Mouse (Mus musculus) left cerebral cortex, adult 6 months (tissue): ENCODE measurements around the gene Ddt. TPM values are rescaled to one million over a fixed set of nuclear protein-coding genes. Genes with fewer than 3 reads are reported as not detected.

Source experiments
- long read RNA-seq, 2 experiments: library from polyadenylated mRNA; unstranded; transcript quantifications; one replicate each; pipeline ENCODE4 v2.0.0; 2019 to 2020
- polyA plus RNA-seq: library from polyadenylated mRNA; unstranded; fragments of <200 nt; fragmentation: Nextera tagmentation; gene quantifications from 2 replicates; pipeline ENCODE4 v1.2.3, GENCODE M21; 2021

Gene Ddt
- polyA plus RNA-seq, result 192 and 230 TPM in 2 replicates
- long read RNA-seq, experiment 1, transcript Ddt-201 (3 exons, 649 nt), result major isoform, 22 of 22 reads
- long read RNA-seq, experiment 1, partial matches to known transcripts, result 0 of 22 reads
- long read RNA-seq, experiment 1, other reads (novel, unspliced or antisense), result 0 of 22 reads
- long read RNA-seq, experiment 2, transcript Ddt-201 (3 exons, 649 nt), result major isoform, 120 of 123 reads
- long read RNA-seq, experiment 2, partial matches to known transcripts, result 0 of 123 reads
- long read RNA-seq, experiment 2, other reads (novel, unspliced or antisense), result 0 of 123 reads

GRCm38 (mm10) chr10:75772795-75773664 is at the start of gene Ddt:
Gene Ddt, minus strand, starts transcription at chr10:75773414.

GRCm38 (mm10) chr10:75822443-75822842 is 49.2 kb upstream of the Ddt start, which contains the start of gene Gstt4:
Gene Gstt4, minus strand, starts transcription at chr10:75822543.

DNA sequence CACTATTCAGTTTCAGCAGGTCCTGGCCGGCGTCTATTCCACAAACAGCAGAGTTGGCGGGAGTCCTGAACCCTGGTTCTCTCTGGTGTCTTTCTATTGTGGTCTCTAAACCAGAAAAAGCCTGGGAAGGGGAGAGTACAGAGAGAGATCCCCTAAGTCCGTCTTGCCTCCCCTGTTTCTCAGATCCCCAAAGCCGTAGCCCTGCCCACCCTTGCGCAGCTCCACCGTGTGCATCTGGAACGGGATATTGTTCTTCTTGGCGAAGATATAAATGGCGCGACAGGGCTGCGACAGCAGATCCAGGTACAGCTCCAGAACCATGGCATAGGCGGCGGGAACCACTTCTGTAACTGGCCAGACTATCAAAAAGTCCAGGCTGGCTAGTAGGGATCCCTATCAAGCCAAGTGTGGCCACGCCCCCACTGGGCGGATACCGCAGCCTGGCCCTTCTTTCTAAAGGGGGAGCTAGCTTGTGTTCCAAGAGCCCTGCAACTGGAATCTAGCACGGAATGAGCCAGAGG is 25.0 kb upstream of the Ddt start, which contains the start of gene Gstt1:
Gene Gstt1 (minus strand): TSS at position 409 of the 521 bp plus-strand sequence.

DNA sequence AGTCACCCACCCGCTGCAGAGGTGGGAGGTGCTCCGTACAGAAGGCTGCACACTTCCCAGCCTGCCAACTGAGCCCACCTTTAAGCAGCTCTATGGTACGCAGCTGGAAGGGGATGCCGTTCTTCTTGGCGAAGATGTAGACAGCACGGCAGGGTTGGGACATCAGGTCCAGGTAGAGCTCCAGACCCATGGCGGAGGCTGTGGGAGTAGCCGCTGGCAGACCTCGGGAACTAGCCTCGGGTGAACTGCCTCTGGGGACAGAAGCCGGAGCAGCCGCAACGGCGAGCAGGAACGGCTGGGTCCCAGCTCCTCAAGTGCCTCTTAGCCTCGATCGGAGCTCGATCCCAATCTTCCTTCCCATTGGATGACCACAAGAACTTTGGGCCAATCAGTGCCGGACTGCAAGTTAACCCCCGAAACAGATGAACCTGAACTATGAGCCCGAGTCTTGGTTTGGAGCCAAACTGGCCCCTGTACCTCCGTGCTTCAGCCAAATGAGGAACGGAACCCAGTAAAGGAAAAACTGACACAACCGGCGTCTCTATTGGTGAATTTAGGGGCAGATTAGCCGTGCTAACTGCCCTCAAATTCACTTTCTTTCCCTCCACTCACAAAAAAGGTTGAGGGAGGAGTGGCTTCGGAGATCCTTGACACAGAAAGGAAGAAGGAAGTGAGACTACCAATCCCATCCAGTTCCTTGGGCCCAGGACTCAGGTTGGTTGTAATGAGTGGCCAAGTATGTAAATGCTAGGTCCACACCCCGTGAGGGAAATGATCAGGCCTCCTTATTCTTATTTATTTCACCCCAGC is 7.8 kb upstream of the Ddt start, which contains the start of the genes Gm20441 and Gstt3:
Gene Gm20441 (minus strand): TSS at position 186 of the 810 bp plus-strand sequence.
Gene Gstt3 (minus strand): TSS at position 646 of the 810 bp plus-strand sequence.

GRCm38 (mm10) chr10:75763682-75764518 is 9.3 kb downstream of the Ddt start, which contains the start of gene Cabin1:
Gene Cabin1, minus strand, starts transcription at chr10:75764341.

Other genes with a start within 250 kb of the Ddt start
- 1.9 and 3.4 TPM in 2 replicates for gene Lrrc75b, start 213.1 kb downstream of the Ddt start, polyA plus RNA-seq
- gene Ggt1, start 211.8 kb downstream of the Ddt start, polyA plus RNA-seq, result 1.1 and 1.2 TPM in 2 replicates
- gene Ggt5, start 184.1 kb downstream of the Ddt start, polyA plus RNA-seq, result 0.75 and 1.3 TPM in 2 replicates
- 4.3 and 4.5 TPM in 2 replicates for gene Susd2, start 129.4 kb downstream of the Ddt start, polyA plus RNA-seq
- 18.0 and 21.6 TPM in 2 replicates for gene Cabin1, start 9.1 kb downstream of the Ddt start, polyA plus RNA-seq
- not detected in 2 replicates for gene Gm20441, start 7.5 kb upstream of the Ddt start, polyA plus RNA-seq
- gene Gstt3, start 8.0 kb upstream of the Ddt start, polyA plus RNA-seq, result 8.3 and 10.4 TPM in 2 replicates
- 44.3 and 47.6 TPM in 2 replicates for gene Gstt1, start 25.2 kb upstream of the Ddt start, polyA plus RNA-seq
- not detected in 2 replicates for gene Gstt4, start 49.1 kb upstream of the Ddt start, polyA plus RNA-seq
- 5.7 and 6.3 TPM in 2 replicates for gene Gstt2, start 64.0 kb upstream of the Ddt start, polyA plus RNA-seq
- gene Mif, start 86.8 kb upstream of the Ddt start, polyA plus RNA-seq, result 1,436 and 1,608 TPM in 2 replicates
- gene Derl3, start 120.0 kb upstream of the Ddt start, polyA plus RNA-seq, result 1.8 and 2.2 TPM in 2 replicates
- gene Smarcb1, start 148.2 kb upstream of the Ddt start, polyA plus RNA-seq, result 107 and 113 TPM in 2 replicates
- gene Chchd10, start 159.7 kb upstream of the Ddt start, polyA plus RNA-seq, result 1,355 and 1,446 TPM in 2 replicates
- 1.6 and 1.7 TPM in 2 replicates for gene Mmp11, start 163.1 kb upstream of the Ddt start, polyA plus RNA-seq
- 0.34 TPM in 1 of 2 replicates, not detected in the other for gene Gm867, start 167.3 kb upstream of the Ddt start, polyA plus RNA-seq
- 0.36 TPM in 1 of 2 replicates, not detected in the other for gene Vpreb3, start 169.6 kb upstream of the Ddt start, polyA plus RNA-seq
- not detected in 2 replicates for gene Gm5134, start 181.1 kb upstream of the Ddt start, polyA plus RNA-seq